Mouse (Mus musculus): Measurements from ENCODE around the gene Atp8a2. TPM values are rescaled to one million over a fixed set of nuclear protein-coding genes. Genes with fewer than 3 reads are reported as not detected.
"Not testable (repeated sequence)": the region's sequence is repeated elsewhere in the genome, so short reads cannot be mapped to it uniquely, and the experiment has no call there.

The Atp8a2 gene
- polyA plus RNA-seq, 1 experiment from 2014 or later: 0.74 TPM

DNA sequence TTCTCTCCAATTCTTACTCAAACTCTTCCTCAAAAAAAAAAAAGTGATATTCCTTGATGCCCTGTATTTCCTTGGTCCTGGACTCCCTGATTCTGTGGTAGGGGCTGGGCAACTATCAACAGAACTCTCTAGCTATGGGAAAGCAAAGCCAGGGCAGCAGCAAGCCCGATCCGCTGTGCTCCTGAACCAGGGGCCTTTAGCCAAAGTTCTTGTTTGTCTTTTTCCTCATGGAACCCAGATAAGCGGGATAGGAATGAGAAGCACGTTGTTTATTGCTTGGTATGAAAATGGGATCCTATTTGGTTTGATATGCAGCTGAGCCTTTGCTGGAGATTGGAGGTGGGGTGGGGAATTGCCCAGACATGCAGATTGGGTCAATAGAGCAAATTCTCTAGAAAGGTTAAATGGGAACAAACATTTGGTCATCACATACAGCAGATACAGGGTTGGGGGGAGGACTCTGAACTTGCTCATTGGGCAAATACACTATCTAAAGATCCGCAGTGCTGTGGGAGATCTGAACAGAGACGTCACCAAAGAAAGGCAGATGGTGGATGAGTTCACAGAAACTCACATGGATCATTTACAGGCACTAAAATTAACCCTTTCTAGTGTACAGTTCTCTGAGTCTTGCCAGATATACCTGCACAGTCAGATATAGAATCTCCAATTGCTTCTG, 353.6 kb downstream of the Atp8a2 start:
- Histone ChIP-seq H3K27ac (ENCODE audit: low read depth, low read length) (no peak overlapping the region), H3K36me3 (ENCODE audit: control insufficient read depth, insufficient read depth, low read length) (no peaks in the 10 kb centered on the region), H3K4me1 (ENCODE audit: control insufficient read depth, insufficient read depth, low read length) (0 out of 2 replicates have a peak, but pooled peaks cover 4% of the 10 kb centered on the region), H3K4me2 (replicated peaks; ENCODE audit: low read depth, low read length) (no peak overlapping the region), H3K4me3 (ENCODE audit: low read length) (no peak overlapping the region), H3K27me3 (ENCODE audit: control insufficient read depth, insufficient read depth, low read length) (no peaks in the 10 kb centered on the region), H3K9ac (ENCODE audit: low read depth, low read length) (no peak overlapping the region), H3K9me3 (ENCODE audit: control insufficient read depth, low read length) (no peaks in the 10 kb centered on the region)
- WGBS: 81% methylated on average over 6 of the region's 6 CpGs
- no peak for ATAC-seq (ENCODE audit: low FRiP score, low TSS enrichment)

DNA sequence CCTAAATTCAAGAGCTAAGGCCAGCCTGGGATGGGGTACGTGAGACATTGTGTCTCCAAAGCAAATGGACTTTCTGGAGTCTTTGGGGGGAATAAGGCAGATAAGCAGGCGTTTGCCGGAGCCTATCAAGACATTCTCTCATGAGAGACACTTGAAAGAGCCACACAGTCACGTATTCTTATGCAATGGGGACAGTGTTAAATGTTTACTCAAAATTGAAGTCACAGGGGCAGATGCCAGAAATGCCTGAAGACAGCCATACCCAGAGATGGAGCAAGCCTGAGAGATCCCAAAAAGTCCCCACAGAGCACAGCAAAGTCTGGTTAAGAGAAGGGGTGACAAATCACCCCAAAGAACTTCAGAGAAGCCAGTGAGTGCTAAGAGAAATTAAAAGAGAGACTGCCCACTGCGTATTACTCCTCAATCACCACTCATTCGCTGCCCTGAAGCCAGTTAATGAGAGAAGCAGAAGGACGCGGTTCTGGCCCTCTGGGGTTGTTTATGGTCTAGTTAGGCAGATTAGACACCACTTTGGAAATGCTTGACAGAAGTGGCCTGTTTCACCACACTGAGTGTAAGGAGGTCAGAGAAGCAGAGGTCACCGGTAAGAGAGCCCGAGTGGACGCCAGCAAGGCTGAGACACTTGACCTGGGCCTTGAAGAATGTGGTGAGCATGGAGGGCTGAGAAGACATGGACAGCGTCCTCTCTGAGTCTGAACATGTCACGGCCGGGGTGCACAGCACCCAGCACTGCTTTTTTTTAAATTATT, 356.8 kb downstream of the Atp8a2 start:
- H3K9ac ChIP-seq (ENCODE audit: low read depth, low read length): no peak overlapping the region
- H3K4me3 ChIP-seq (ENCODE audit: low read length): no peak overlapping the region
- WGBS: 54% methylated on average over 14 of the region's 14 CpGs
- no peaks in the 10 kb centered on the region for H3K9me3 ChIP-seq (ENCODE audit: control insufficient read depth, low read length)
- no peak overlapping the region for H3K27ac ChIP-seq (ENCODE audit: low read depth, low read length)
- no peak overlapping the region for H3K4me2 ChIP-seq (replicated peaks; ENCODE audit: low read depth, low read length)
- ATAC-seq (ENCODE audit: low FRiP score, low TSS enrichment): no peak
- no peaks in the 10 kb centered on the region for H3K36me3 ChIP-seq (ENCODE audit: control insufficient read depth, insufficient read depth, low read length)
- no peaks in the 10 kb centered on the region for H3K4me1 ChIP-seq (ENCODE audit: control insufficient read depth, insufficient read depth, low read length)
- no peaks in the 10 kb centered on the region for H3K27me3 ChIP-seq (ENCODE audit: control insufficient read depth, insufficient read depth, low read length)

DNA sequence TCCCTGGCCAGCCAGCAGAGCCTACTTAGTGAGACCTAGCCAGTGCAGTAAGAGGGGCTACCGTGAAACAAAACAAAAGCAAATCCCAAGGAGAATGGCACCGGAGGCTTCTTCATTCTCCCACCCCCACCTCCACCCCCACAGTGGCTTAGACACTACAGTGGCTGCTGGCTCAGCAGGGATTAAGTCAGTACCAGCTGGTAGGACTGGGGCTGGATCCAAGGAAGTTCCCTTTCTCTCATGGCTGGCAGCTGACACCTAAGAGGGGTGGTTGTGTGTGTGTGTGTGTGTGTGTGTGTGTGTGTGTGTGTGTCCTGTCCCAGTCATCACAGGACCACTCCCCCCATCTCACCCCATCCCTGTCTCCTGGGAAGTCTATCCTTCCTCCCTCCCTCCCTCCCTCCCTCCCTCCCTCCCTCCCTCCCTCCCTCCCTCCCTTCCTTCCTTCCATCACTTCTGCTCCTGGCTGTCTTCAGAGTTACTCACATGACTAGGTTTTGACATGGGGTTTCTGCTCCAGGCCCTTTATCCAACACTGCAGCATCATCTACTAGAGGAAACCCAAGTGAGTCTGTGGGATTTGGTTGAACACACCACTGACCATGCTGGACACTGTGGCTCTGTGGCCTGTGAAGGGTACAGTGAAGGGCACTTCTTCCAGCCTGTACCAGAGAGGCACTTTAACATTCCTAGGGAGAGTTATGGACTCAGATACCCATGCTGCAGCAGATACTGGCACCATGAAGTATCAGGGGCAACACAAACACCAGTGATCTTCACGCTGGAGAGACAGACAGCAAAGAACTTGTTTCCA, 358.3 kb downstream of the Atp8a2 start:
- H3K4me2 ChIP-seq (replicated peaks; ENCODE audit: low read depth, low read length); ATAC-seq (ENCODE audit: low FRiP score, low TSS enrichment); H3K36me3 ChIP-seq (ENCODE audit: control insufficient read depth, insufficient read depth, low read length); H3K4me1 ChIP-seq (ENCODE audit: control insufficient read depth, insufficient read depth, low read length); H3K27me3 ChIP-seq (ENCODE audit: control insufficient read depth, insufficient read depth, low read length); H3K4me3 ChIP-seq (ENCODE audit: low read length); H3K27ac ChIP-seq (ENCODE audit: low read depth, low read length); H3K9me3 ChIP-seq (ENCODE audit: control insufficient read depth, low read length); H3K9ac ChIP-seq (ENCODE audit: low read depth, low read length): not testable (repeated sequence)
- 86% methylated on average over 1 of the region's 3 CpGs for WGBS

DNA sequence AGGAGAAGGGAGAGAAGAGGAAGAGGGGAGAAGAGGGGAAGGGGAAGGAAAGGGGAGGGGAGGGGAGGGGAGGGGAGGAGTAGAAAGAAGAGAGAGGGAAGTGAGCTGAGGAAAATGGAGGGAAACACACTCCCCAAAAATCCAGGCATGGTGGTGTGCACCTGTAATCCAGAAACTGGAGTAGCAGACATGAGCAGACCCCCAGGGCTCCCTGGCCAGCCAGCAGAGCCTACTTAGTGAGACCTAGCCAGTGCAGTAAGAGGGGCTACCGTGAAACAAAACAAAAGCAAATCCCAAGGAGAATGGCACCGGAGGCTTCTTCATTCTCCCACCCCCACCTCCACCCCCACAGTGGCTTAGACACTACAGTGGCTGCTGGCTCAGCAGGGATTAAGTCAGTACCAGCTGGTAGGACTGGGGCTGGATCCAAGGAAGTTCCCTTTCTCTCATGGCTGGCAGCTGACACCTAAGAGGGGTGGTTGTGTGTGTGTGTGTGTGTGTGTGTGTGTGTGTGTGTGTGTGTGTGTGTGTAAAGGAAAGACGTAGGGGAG, 359.2 kb downstream of the Atp8a2 start:
- not testable (repeated sequence) for H3K4me1 ChIP-seq (ENCODE audit: control insufficient read depth, insufficient read depth, low read length); H3K27me3 ChIP-seq (ENCODE audit: control insufficient read depth, insufficient read depth, low read length); H3K4me2 ChIP-seq (replicated peaks; ENCODE audit: low read depth, low read length); H3K9ac ChIP-seq (ENCODE audit: low read depth, low read length); H3K36me3 ChIP-seq (ENCODE audit: control insufficient read depth, insufficient read depth, low read length); H3K4me3 ChIP-seq (ENCODE audit: low read length); ATAC-seq (ENCODE audit: low FRiP score, low TSS enrichment); H3K9me3 ChIP-seq (ENCODE audit: control insufficient read depth, low read length); H3K27ac ChIP-seq (ENCODE audit: low read depth, low read length)
- no CpG with 5 or more reads among the region's 3 CpGs for WGBS

DNA sequence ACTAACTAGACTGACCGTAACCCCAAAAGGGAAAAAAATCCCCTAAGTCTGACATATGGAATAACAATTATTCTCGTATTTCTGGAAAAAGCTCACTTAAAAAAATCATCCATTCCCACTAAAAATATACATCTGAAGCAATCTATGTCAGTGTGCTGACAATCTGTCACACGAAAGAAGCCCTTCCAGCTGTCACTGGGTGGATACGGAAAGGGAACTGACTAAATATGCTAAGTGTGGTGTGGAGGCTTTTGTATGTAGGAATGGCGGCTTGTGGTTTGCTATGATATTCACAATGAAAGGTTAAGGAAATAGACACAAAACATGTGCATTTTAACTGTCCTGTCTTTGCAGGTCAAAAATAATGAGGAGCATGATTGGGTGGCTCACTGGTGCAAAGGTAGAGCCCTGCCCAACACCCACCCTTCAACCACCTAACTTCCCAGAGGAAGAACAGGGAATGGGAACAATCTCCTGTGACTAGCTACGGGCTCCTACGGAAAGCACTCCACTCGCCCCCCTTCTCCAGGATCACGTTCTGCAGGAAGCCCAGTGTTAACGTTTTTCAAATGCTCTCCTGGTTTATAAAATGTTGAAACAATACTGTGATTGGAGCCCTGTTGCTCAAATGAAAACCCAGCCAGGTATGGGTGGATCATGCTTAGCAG, 360.0 kb downstream of the Atp8a2 start:
- no peaks in the 10 kb centered on the region for H3K4me1 ChIP-seq (ENCODE audit: control insufficient read depth, insufficient read depth, low read length)
- H3K36me3 ChIP-seq (ENCODE audit: control insufficient read depth, insufficient read depth, low read length): no peaks in the 10 kb centered on the region
- 55% methylated on average over 10 of the region's 10 CpGs for WGBS
- no peak overlapping the region for H3K9ac ChIP-seq (ENCODE audit: low read depth, low read length)
- no peak overlapping the region for H3K4me3 ChIP-seq (ENCODE audit: low read length)
- H3K27me3 ChIP-seq (ENCODE audit: control insufficient read depth, insufficient read depth, low read length): no peaks in the 10 kb centered on the region
- H3K9me3 ChIP-seq (ENCODE audit: control insufficient read depth, low read length): no peaks in the 10 kb centered on the region
- H3K27ac ChIP-seq (ENCODE audit: low read depth, low read length): no peak overlapping the region
- H3K4me2 ChIP-seq (replicated peaks; ENCODE audit: low read depth, low read length): no peak overlapping the region
- no peak for ATAC-seq (ENCODE audit: low FRiP score, low TSS enrichment)

DNA sequence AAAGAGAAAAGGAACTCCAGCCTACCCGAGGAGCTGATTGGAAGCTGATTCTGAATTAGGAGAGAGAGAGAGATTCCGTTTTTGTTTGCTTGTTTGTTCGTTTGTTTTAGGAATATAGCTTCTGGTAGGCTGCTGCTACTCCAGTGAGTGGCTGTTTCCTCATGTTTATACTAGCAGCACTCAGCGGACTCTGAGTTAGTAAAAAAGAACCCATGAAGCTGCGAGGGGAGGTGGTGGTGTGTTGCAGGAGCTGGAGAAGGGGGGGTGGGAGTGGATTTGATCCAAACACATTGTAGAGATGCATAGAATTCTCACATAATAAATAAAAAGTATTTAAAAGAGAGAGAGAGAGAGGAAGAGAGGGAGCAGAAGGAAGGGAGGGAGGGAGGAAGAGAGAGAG, 367.4 kb downstream of the Atp8a2 start:
- ATAC-seq (ENCODE audit: low FRiP score, low TSS enrichment): no peak
- H3K4me2 ChIP-seq (replicated peaks; ENCODE audit: low read depth, low read length): no peak overlapping the region
- H3K9me3 ChIP-seq (ENCODE audit: control insufficient read depth, low read length): no peaks in the 10 kb centered on the region
- H3K27ac ChIP-seq (ENCODE audit: low read depth, low read length): no peak overlapping the region
- no peak overlapping the region for H3K9ac ChIP-seq (ENCODE audit: low read depth, low read length)
- no peaks in the 10 kb centered on the region for H3K36me3 ChIP-seq (ENCODE audit: control insufficient read depth, insufficient read depth, low read length)
- H3K27me3 ChIP-seq (ENCODE audit: control insufficient read depth, insufficient read depth, low read length): no peaks in the 10 kb centered on the region
- H3K4me1 ChIP-seq (ENCODE audit: control insufficient read depth, insufficient read depth, low read length): no peaks in the 10 kb centered on the region
- no peak overlapping the region for H3K4me3 ChIP-seq (ENCODE audit: low read length)
- 74% methylated on average over 5 of the region's 5 CpGs for WGBS

DNA sequence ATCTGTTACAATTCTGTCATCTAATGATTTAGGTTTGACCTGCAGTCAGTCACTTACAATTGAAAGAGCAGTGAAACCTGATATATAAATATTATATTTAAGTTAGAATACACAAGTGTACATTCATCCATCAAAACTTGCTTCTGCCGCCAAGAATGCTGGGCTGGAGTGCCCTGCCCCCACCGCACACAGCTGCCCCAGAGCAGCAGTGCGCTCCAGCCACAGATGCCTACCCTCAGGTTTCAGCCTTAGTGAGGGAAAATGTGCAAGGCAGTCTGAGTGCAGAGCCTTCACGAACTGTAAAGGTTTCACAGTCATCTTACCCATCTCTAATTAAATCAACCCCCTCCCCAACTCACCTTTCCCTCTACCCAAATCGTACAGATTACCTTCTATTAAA, 369.6 kb downstream of the Atp8a2 start:
- Histone ChIP-seq H3K9me3 (ENCODE audit: control insufficient read depth, low read length) (no peaks in the 10 kb centered on the region), H3K27me3 (ENCODE audit: control insufficient read depth, insufficient read depth, low read length) (no peaks in the 10 kb centered on the region), H3K4me3 (ENCODE audit: low read length) (no peak overlapping the region), H3K4me2 (replicated peaks; ENCODE audit: low read depth, low read length) (no peak overlapping the region), H3K4me1 (ENCODE audit: control insufficient read depth, insufficient read depth, low read length) (no peaks in the 10 kb centered on the region), H3K9ac (ENCODE audit: low read depth, low read length) (no peak overlapping the region), H3K27ac (ENCODE audit: low read depth, low read length) (no peak overlapping the region), H3K36me3 (ENCODE audit: control insufficient read depth, insufficient read depth, low read length) (no peaks in the 10 kb centered on the region)
- 60% methylated on average over 5 of the region's 5 CpGs for WGBS
- no peak for ATAC-seq (ENCODE audit: low FRiP score, low TSS enrichment)

DNA sequence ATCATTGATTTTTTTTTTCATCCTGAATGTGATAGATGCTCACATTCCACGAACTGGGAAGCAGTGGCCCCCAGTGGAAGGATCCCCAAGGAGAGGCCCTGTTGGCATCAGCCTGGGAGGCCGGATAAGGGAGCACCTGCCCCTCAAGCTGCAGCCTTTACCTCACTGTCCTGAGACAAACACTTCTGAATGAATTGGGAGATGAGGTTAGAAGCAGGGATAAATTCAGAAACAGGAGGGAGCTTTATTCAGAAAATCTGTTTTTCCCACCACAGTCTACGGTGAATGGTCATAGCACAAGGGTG, 376.9 kb downstream of the Atp8a2 start:
- Histone ChIP-seq H3K9me3 (ENCODE audit: control insufficient read depth, low read length) (no peaks in the 10 kb centered on the region), H3K4me3 (ENCODE audit: low read length) (no peak overlapping the region), H3K36me3 (ENCODE audit: control insufficient read depth, insufficient read depth, low read length) (no peaks in the 10 kb centered on the region), H3K4me1 (ENCODE audit: control insufficient read depth, insufficient read depth, low read length) (no peaks in the 10 kb centered on the region), H3K4me2 (replicated peaks; ENCODE audit: low read depth, low read length) (no peak overlapping the region), H3K27me3 (ENCODE audit: control insufficient read depth, insufficient read depth, low read length) (no peaks in the 10 kb centered on the region), H3K9ac (ENCODE audit: low read depth, low read length) (no peak overlapping the region), H3K27ac (ENCODE audit: low read depth, low read length) (no peak overlapping the region)
- WGBS: 73% methylated on average over 3 of the region's 3 CpGs
- ATAC-seq (ENCODE audit: low FRiP score, low TSS enrichment): no peak
